Mouse (Mus musculus): ENCODE measurements around the gene Rbm6. TPM values are rescaled to one million over a fixed set of nuclear protein-coding genes. Genes with fewer than 3 reads are reported as not detected.

Gene Rbm6
- total RNA-seq (2021) = 10 to 100 TPM; 57.7 to 60.2 TPM
- long read RNA-seq, experiment 1, transcript Rbm6-207 (21 exons, 3,716 nt) = major isoform, 25 of 53 reads
- long read RNA-seq, experiment 1, partial matches to known transcripts = 4 of 53 reads
- long read RNA-seq, experiment 1, other reads (novel, unspliced or antisense) = 19 of 53 reads
- long read RNA-seq, experiment 2, transcript Rbm6-207 (21 exons, 3,716 nt) = major isoform, 32 of 63 reads
- long read RNA-seq, experiment 2, partial matches to known transcripts = 6 of 63 reads
- long read RNA-seq, experiment 2, other reads (novel, unspliced or antisense) = 23 of 63 reads

DNA sequence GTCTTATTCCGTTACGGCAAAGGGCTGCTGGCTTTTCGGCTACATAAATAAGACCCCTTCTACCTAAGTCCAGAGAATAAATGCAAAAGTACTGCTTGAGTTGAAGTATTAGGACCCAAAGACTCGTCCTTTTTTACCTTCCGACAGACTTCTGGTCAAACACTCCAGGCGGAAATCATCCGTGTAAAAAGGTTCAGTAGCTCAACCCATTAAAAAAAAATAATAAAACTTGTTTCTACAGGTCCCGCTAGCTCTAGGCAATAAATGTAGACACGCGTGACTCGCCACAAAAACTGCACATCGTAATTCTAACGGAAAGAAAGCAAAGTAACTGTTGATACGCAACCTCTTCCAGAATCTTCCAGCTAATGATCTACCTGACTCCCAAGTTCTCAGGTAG lies at the start of gene Rbm6:
TSS of gene Rbm6 (minus strand) at position 101 of the 400 bp plus-strand sequence.
- DNase-seq (ENCODE audit: low spot score in 2 of 2) = no peak

DNA sequence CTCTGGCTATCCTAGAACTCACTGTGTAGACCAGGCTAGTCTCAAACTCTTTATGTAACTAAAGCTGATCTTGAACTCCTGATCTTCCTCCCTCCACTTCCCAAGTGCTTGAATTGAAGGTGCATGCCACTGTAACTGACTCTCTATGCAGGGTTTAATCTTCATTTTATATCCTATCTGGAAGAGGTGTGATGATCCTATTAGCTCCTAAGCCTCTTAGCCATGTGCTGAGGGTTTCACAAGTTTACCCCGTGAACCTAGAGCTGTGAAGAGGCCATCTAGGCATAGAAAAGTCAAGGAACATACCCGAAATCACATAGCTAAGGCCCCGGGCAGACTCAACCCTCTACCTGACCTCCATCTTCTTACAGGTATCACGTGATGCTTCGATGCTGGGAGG lies 46.4 kb upstream of the Rbm6 start:
- DNase-seq (ENCODE audit: low spot score in 2 of 2) = no peak

DNA sequence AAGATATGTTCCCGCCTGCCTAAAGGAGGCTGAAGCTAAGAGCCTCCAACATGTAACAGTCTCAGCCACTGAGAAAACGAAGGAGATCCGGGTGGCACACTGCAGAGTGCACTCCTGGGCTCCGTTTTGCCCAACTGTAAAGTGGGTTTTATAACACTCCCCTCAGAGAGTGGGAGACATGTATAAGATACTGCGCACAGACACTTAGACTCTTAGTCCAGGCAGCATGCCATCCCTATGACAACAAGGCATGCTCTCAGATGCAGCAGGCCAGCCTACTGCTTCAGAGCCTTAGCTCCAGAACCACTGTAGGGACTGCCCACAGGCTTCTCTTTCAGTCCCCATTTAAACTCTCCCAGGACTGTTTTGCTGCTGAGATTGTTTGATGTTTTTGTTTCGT lies 45.8 kb upstream of the Rbm6 start:
- no peak for DNase-seq (ENCODE audit: low spot score in 2 of 2)

DNA sequence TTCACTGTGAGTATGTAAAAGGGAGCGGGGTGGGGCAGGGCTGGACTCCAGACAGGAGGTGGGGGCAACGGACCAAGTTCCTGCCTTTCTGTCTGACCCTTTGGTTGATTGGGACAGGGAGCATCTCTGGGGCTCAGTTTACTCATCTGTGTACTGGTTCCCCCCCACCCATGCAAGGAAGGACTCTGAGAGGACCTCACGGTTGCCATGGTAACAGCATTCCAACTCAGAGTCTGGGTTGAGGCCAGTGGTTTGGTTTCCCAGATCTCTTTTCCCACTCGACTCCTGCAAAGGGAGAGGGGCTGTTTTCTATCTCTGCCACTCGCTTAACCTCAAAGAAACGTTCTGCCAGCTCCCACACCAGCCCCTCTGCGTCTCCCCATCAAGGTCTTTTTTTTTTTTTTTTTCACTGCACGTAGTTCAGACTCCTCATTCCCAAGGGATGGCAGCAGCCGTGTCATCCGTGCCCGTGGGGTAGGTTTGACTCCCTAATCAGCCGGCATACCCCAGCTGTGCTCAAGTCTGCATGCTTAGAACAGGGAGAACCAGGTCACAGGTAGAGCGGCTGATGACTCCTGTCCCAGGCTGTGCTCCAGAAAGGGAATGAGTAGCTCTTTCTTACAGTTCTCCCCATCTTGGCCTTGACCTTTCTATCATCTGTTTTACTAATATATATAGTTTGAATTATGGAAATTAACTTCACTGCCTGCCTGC lies 45.0 kb upstream of the Rbm6 start:
- no peak for DNase-seq (ENCODE audit: low spot score in 2 of 2)

DNA sequence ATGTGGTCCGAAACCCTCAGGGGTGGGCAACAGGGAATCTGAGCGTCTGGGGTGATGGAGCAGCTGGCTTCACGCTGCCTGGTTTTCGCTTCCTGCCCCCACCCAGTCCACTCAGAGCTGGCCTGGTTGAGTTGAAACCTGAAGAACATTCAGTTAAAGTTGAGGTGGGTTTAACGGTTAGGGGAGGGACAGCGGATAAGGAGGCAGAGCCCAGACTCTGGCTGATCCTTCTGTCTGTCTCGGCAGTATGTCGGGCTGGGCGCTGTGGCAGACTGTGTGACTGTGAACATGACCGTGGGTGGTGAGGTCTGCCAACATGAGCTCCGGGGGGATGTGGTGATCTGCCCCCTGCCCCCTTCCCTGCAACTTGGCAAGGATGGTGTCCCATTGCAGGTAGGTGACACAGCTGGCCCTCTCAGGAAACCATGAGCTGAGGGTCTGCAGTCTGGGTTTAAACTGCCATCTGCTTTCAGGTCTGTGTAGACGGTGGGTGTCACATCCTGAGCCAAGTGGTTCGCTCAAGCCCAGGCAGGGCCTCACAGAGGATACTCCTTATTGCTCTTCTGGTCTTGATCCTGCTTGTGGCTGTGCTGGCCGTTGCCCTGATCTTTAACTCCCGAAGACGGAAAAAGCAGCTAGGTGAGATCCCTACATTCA lies 41.9 kb upstream of the Rbm6 start:
- DNase-seq (ENCODE audit: low spot score in 2 of 2) = no peak

DNA sequence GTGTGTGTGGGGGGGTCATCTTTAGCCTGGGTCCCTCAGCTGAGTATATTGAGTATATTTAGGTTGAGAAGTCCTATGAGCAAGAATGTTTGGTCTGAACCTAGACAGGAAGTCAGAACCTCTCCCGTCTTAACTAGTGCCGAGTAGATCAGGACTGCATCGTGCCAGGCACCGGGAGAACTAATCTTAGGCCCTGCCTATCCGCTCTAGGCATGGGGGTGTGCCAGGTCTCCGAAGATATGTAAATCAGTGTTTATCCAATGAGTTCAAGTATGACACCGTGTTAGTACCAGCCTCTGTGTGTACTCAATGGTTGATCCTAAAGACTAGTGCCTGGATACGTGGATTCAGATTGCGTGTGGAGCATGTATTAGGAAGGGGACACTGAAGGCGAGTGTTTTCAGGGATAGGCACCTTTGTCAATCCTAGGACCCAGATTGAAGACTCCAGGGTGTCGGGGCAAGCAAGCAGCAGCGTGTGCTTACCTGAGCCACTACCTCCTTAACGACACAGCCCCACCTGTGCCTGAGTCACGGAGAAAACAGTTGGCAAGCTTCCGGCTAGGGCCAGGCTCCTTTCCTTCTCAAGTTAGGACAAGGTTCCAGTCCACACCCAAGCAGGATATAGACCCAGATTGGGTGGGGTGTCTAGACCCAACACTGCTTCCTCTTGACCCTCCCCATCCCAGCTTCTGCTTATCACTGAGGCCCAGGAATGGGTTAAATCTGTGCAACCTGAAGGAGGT lies 37.2 kb upstream of the Rbm6 start:
- no peak for DNase-seq (ENCODE audit: low spot score in 2 of 2)

DNA sequence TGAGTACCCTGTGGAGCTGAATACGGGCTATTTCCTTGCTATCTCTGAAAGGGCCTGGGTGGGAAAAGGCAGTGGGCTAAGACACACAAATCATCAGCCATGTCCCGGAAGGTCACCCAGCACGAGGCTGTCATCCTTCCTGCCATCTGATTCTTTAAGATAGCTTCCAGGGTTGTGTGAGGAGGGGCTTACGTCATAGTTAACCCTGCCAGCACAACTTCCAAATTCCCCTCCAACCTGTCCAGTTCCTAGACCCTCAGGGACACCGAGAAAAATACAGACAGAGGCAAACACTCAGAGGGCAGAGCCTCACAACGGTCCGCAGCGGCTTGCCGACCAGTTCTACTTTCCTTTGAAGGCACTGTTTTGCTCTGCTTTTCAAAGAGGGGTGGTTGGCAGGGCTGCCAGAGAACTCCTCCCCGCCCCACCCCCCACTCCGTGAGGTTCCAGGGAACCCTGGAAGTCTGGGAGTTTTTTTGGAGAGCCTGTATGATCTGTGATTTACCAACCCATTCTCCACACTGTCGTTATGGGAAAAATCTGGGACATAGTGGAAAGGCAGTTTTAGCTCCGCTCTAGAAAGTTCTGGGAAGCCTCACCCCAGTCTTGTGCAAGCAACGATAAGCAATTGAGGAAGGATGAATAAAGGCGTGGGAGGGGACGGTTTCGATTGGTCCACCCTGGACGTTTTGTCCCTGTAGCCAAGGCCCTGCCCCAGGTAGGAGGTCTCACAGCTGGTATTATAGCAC lies 35.5 kb upstream of the Rbm6 start:
- no peak for DNase-seq (ENCODE audit: low spot score in 2 of 2)

DNA sequence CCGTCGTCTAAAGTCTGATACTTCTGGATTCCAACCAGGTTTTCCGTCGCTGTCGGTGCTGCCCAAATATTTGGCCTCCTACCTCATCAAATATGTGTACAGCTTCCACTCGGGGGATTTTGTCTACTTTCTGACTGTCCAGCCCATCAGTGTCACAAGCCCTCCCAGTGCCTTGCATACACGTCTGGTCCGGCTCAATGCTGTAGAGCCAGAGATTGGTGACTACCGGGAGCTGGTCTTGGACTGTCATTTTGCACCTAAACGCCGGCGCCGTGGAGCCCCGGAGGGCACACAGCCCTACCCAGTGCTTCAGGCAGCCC lies 34.7 kb upstream of the Rbm6 start:
- DNase-seq (ENCODE audit: low spot score in 2 of 2) = no peak

DNA sequence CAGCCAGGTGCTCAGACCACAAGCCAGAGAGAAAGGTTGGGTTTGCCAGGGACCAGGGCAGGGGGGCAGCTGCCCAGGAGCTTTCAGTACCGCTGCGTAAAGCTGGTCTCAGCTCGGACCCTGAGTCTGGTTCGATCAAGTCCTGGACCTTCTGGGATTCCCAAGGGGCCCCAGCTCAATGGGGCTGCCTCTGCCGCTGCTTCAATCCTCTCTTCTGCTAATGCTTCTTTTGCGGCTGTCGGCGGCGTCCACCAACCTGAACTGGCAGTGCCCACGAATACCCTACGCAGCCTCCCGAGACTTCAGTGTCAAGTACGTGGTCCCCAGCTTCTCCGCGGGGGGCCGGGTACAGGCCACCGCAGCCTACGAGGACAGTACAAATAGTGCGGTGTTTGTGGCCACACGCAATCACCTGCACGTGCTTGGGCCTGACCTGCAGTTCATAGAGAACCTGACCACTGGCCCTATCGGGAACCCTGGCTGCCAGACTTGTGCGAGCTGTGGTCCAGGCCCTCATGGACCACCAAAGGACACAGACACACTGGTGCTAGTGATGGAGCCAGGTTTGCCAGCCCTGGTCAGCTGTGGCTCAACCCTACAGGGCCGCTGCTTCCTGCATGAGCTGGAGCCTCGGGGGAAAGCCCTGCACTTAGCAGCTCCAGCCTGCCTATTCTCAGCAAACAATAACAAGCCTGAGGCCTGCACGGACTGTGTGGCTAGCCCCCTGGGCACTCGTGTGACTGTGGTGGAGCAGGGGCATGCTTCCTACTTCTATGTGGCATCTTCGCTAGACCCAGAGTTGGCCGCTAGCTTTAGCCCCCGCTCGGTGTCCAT lies 34.1 kb upstream of the Rbm6 start:
- no peak for DNase-seq (ENCODE audit: low spot score in 2 of 2)

DNA sequence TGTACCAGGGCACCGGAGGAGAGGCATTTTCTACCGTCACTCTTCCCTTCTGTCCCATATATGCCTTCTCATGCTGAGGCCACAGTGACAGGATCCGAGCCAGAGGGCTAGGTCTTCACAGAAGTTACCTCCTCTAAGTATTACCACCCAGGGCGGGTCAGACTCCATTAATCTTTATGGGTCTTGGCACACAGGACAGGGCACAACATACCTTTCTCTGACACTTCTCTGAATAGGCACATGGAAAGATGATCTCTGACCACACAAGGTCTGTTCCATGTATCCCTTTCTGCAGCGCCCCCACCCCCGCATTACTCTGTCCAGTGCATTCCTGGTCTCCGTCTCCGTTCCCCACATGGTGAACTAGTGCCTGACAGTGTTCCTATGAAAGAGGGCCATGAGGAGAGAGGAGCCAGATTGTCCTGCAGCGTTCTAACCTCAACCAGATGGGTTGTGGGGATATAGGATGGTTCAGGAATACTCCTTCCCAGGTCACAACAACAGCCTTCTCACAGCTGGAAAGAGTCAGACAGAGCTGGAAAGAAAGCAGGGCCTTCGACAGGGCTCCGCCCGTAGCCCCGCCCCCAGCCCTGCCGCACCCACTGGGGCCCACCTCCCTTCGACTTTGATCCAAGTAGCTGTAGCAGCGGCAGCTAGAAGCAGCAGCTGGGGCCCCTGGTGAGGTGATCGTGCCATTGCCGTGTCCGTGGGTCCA lies 33.4 kb upstream of the Rbm6 start, which contains the start of gene Mst1r:
TSS of gene Mst1r (plus strand) at position 622 of the 715 bp plus-strand sequence.
- no peak for DNase-seq (ENCODE audit: low spot score in 2 of 2)

DNA sequence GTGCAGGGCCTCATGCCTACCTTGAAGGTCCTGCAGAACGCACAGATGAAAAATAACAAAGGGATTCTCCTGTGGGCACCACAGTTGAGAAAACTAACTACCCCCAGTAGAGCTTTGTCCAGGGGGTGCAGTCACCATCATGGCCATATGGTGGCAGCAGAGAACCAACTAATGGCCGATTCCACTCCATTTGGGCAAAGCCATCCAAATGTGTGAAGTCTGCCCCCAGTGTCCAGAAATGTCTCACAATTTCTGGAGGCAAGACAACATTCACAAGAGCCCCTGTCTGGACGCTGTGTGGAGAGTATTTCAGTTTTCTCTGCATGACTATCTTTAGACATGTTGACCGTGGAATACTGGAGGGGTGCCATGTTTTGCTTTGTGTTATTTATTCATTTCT lies 31.7 kb upstream of the Rbm6 start:
- DNase-seq (ENCODE audit: low spot score in 2 of 2) = peak; percentile 91 to 93

DNA sequence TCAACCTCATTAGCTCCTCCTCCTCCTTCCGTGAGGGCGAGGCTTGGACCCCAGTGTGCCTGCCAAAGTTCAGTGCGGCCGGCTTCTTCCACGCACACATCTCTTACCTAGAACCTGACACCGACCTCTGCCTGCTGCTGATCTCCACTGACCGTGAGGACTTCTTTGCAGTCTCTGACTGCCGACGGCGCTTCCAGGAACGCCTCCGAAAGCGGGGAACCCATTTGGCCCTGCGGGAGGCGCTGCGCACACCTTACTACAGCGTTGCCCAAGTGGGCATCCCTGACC lies 28.5 kb upstream of the Rbm6 start:
- DNase-seq (ENCODE audit: low spot score in 2 of 2) = no peak

DNA sequence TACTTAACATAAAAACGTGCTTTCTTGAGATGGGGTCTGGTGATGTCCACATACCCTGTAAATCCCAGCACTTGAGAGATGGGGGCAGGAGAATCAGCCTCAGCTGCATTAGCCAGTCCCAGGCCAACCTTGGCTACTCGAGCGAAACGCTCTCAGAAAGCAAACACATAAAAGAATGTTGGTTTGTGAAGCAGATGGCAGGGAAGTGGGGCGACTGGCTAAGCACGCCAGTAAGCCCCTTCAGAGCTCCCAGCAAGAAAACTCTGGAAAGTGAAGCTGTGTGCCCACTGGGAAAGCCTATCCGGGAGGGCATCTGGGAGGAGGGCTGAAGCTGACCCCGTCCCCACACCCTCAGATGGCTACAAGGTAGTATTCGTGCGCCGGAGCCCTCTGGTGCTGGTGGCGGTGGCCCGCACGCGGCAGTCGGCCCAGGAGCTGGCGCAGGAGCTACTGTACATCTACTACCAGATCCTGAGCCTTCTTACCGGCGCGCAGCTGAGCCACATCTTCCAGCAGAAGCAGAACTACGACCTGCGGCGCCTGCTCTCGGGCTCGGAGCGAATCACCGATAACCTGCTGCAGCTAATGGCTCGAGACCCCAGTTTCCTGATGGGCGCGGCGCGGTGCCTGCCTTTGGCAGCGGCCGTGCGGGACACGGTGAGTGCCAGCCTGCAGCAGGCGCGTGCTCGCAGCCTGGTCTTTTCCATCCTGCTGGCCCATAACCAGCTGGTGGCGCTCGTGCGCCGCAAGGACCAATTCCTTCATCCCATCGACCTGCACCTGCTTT lies 28.0 kb upstream of the Rbm6 start:
- DNase-seq (ENCODE audit: low spot score in 2 of 2) = peak; percentile 75 to 83

DNA sequence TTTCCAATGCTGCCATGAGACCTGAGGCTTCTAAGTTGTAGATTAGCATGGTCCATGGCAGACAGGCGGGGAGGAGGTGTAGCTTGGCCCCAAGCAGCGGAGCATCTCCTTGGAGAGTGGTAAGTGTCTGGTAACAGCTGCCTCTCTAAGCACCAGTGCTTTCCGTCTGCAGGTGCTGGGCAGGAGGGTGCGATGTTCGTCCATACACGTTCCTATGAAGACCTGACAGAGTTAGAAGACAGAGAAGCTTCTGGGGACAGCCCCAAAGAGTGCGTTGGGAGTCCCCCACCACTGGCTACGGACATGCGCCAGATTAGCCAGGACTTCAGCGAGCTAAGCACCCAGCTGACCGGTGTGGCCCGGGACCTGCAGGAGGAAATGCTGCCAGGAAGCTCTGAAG lies 26.8 kb upstream of the Rbm6 start:
- DNase-seq (ENCODE audit: low spot score in 2 of 2) = no peak

DNA sequence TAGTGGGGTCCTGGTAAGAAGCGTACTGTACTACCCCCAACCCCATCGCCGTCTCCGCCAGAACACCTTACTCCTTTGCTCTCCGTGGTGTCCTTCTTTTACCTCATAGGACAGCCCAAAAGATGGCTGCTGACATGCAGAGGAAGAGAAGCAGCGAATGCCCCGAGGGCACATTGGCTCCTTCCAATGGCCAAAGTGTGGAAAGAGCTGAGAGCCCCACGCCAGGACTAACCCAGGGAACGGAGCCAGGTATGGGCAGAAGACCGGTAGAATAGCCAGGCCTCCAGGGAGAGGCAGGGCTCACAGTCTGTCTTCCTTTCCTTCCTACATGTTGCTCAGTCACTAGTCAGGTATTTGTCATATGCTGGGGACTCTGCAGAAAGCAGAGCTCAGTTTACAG lies 25.5 kb upstream of the Rbm6 start:
- DNase-seq (ENCODE audit: low spot score in 2 of 2) = no peak

DNA sequence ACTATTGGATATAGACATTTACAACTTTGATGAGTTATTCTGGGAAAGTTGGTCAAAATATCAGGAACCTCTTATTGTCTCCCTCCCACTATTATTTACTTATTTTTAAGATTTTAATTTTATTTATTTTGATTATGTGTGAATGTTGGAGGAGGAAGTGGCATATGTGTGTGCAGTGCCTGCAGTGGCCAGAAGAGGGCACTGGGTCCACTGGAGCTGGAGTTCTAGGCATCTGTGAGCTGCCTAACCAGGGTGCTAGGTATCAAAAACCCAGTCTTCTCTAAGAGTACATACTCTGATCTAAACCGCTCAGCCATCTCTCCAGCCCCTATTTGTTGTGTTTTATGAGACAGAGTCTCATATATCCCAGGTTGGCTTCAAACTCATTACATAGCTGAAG lies 18.0 kb upstream of the Rbm6 start:
- no peak for DNase-seq (ENCODE audit: low spot score in 2 of 2)

DNA sequence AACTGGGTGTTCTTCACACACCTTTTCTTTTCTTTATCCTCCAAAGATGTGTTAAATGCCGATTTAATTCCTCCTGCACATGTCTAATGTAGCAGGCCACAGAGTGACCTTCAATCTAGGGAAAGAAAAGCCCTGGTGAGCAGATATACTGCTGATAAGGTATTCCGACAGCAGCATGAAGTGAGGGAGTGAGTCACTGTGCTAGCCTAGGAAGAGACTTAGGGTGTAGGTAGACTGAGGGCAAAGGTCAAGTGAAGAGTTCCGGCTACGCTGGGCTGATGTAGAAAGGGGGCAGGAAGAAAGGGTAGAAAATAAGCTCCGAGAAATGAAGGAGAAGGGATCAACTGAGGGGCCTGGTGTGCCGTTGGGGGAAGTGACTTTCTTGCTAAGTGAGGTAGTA lies 17.2 kb upstream of the Rbm6 start:
- no peak for DNase-seq (ENCODE audit: low spot score in 2 of 2)

DNA sequence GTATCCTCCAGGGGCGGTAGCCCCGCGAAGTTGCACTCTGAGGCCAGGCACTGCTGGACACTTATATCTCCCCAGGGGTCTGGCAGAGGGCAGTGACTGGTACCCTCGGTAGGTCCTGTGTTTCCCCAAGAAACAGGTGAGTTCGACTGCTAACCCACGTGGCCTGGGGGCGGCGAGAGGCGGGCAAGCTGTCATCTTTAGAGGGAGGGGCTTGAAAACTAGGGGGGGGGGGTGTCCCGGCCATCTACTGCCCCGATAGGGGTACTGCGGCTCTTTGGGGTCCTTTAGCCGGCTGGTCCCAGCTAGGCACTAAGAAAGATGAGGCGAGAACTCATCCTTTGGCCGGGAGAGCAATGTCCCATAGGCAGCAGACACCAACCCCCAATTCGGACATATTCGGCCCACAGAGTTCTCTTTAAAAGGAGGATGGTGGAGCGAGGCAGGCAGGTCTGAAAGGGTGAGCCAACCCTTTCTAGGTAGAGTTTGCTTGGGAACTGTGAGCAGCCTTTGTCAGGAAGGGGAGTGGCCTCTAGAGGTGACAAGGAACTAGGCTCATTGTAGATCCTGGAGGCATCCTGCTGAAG lies 15.3 kb upstream of the Rbm6 start:
- DNase-seq (ENCODE audit: low spot score in 2 of 2) = no peak

Measured in layer of hippocampus, postnatal 14 days (tissue).